Mouse (Mus musculus) heart, postnatal 14 days (tissue): ENCODE results near the gene Chst5. TPM values are rescaled to one million over a fixed set of nuclear protein-coding genes. Genes with fewer than 3 reads are reported as not detected.
"Not testable (repeated sequence)": the region's sequence is repeated elsewhere in the genome, so short reads cannot be mapped to it uniquely, and the experiment has no call there.

ENCODE experiments used
- DNase-seq, 2 experiments: peaks; one replicate each; pipeline ENCODE4 v3.0.0; 2021 to 2022
- intact Hi-C: fragments of 180-260 bp; cut with DNase I; formaldehyde crosslinking; loops from one replicate; pipeline ENCODE4 v1.15.1; 2025
- total RNA-seq, 2 experiments: library from RNA; stranded (reverse); gene quantifications; 2 replicates each; pipeline ENCODE4 v1.2.3; 2021

Gene Chst5
- total RNA-seq, 2 experiments from 2014 or later: not detected

GRCm38 (mm10) chr8:111883615-111884014 is 26.6 kb downstream of the Chst5 start:
- DNase-seq: no peak
- intact Hi-C loops: no loop called here

- intact Hi-C loops: loop anchor here (1.0 to 2.0 kb wide), 2 partner anchors 109 to 151 kb away; no protein-coding TSS in a partner anchor
Observed at GRCm38 (mm10) chr8:111881591-111881990, 28.7 kb downstream of the Chst5 start.

GRCm38 (mm10) chr8:111877711-111878110 is 32.5 kb downstream of the Chst5 start:
- intact Hi-C loops: no loop called here

More at GRCm38 (mm10) chr8:111881591-111881990, 28.7 kb downstream of the Chst5 start:
- peak; percentile 43 to 70 for DNase-seq

GRCm38 (mm10) chr8:111876355-111876948 is 33.8 kb downstream of the Chst5 start, which contains the start of gene Tmem170:
TSS of gene Tmem170 (minus strand) at chr8:111876750.
- DNase-seq: peak; percentile 97 to 98
- intact Hi-C loops: no loop called here

More at GRCm38 (mm10) chr8:111877711-111878110, 32.5 kb downstream of the Chst5 start:
- no peak for DNase-seq

- intact Hi-C loops: no loop called here
Observed at GRCm38 (mm10) chr8:111875758-111876157, 34.5 kb downstream of the Chst5 start.

GRCm38 (mm10) chr8:111871278-111871677 is 39.0 kb downstream of the Chst5 start:
- no peak for DNase-seq
- intact Hi-C loops: no loop called here

More at GRCm38 (mm10) chr8:111875758-111876157, 34.5 kb downstream of the Chst5 start:
- DNase-seq: no peak

GRCm38 (mm10) chr8:111870379-111870778 is 39.9 kb downstream of the Chst5 start:
- no peak for DNase-seq
- intact Hi-C loops: no loop called here

GRCm38 (mm10) chr8:111868664-111869063 is 41.6 kb downstream of the Chst5 start:
- no peak for DNase-seq
- intact Hi-C loops: no loop called here

GRCm38 (mm10) chr8:111865857-111866256 is 44.4 kb downstream of the Chst5 start:
- DNase-seq: no peak
- intact Hi-C loops: no loop called here

GRCm38 (mm10) chr8:111865130-111865852 is 45.0 kb downstream of the Chst5 start:
- intact Hi-C loops: no loop called here
- DNase-seq: no peak

- intact Hi-C loops: no loop called here
- no peak for DNase-seq
Observed at GRCm38 (mm10) chr8:111864648-111865047, 45.6 kb downstream of the Chst5 start.

- intact Hi-C loops: no loop called here
Observed at GRCm38 (mm10) chr8:111863280-111863679, 47.0 kb downstream of the Chst5 start.

GRCm38 (mm10) chr8:111855977-111856376 is 54.3 kb downstream of the Chst5 start:
- intact Hi-C loops: no loop called here
- no peak for DNase-seq

More at GRCm38 (mm10) chr8:111863280-111863679, 47.0 kb downstream of the Chst5 start:
- no peak for DNase-seq

- intact Hi-C loops: no loop called here
- peak; percentile 93 to 96 for DNase-seq
Observed at GRCm38 (mm10) chr8:111853861-111854501, 56.3 kb downstream of the Chst5 start, which contains the start of gene Cfdp1. TSS of gene Cfdp1 (minus strand) at chr8:111854291.

- DNase-seq, intact Hi-C loops: not testable (repeated sequence)
Observed at GRCm38 (mm10) chr8:111853219-111853618, 57.0 kb downstream of the Chst5 start.

GRCm38 (mm10) chr8:111846746-111847145 is 63.5 kb downstream of the Chst5 start:
- intact Hi-C loops: no loop called here
- DNase-seq: no peak

Other genes starting within 250 kb of the Chst5 start
- gene Ctrb1, start 219.4 kb downstream of the Chst5 start, total RNA-seq: not detected
- gene Bcar1, start 166.6 kb downstream of the Chst5 start, total RNA-seq: 10 to 100 TPM; 27.1 to 35.7 TPM
- gene Cfdp1, start 56.2 kb downstream of the Chst5 start, total RNA-seq: 10 to 100 TPM; 32.1 to 36.4 TPM
- gene Tmem170, start 33.7 kb downstream of the Chst5 start, total RNA-seq: 1 to 10 TPM; 2.6 to 3.1 TPM
- gene Tmem231, start 23.4 kb upstream of the Chst5 start, total RNA-seq: 1 to 10 TPM; 1.7 to 2.0 TPM
- gene Gabarapl2, start 30.3 kb upstream of the Chst5 start, total RNA-seq: 100 to 1,000 TPM; 128 to 136 TPM
- 1 to 10 TPM; 1.9 to 2.2 TPM for gene Adat1, start 81.9 kb upstream of the Chst5 start, total RNA-seq
- gene Kars, start 100.9 kb upstream of the Chst5 start, total RNA-seq: 10 to 100 TPM; 84.1 to 85.3 TPM
- 10 to 100 TPM; 10.9 to 11.9 TPM for gene Terf2ip, start 101.0 kb upstream of the Chst5 start, total RNA-seq
- gene Gm6793, start 104.6 kb upstream of the Chst5 start, total RNA-seq: under 1 TPM in 1 of 2 experiments, not detected in 1; 0.15 TPM